Mouse (Mus musculus) small intestine, adult 2 months (tissue): ENCODE measurements around the gene Cdr2l. TPM values are rescaled to one million over a fixed set of nuclear protein-coding genes. Genes with fewer than 3 reads are reported as not detected.

Experiments used
- H3K27ac ChIP-seq: fragments of 200-500 bp; 2 replicates; pipeline ENCODE4 v1.5.1; 2012; ENCODE audit warnings: low read depth, low read length, control low read depth, inconsistent platforms; ENCODE audit not compliant: insufficient read depth
- H3K27me3 ChIP-seq: fragments of 200-500 bp; 2 replicates; pipeline ENCODE4 v1.6.1; 2012; ENCODE audit warnings: mild to moderate bottlenecking, moderate library complexity, low read length, inconsistent platforms; ENCODE audit not compliant: control insufficient read depth, insufficient read depth
- H3K36me3 ChIP-seq: fragments of 200-500 bp; 2 replicates; pipeline ENCODE4 v1.6.1; 2012; ENCODE audit warnings: mild to moderate bottlenecking, low read length, control low read depth, inconsistent platforms; ENCODE audit not compliant: control insufficient read depth, insufficient read depth
- H3K4me1 ChIP-seq: fragments of 200-500 bp; 2 replicates; pipeline ENCODE4 v1.6.1; 2012; ENCODE audit warnings: low read length, inconsistent platforms, mixed read lengths; ENCODE audit not compliant: control insufficient read depth, insufficient read depth, insufficient read length
- H3K4me3 ChIP-seq: fragments of 200-500 bp; 2 replicates; pipeline ENCODE4 v1.5.1; 2012; ENCODE audit warnings: low read depth, mild to moderate bottlenecking, control low read depth, inconsistent platforms, low read length, moderate library complexity
- CTCF ChIP-seq: fragments of 200-500 bp; IDR thresholded peaks from 2 replicates; pipeline ENCODE4 v1.5.1; 2012; ENCODE audit warnings: low read depth, mild to moderate bottlenecking, control low read depth, inconsistent platforms, low read length, moderate library complexity, mixed read lengths; ENCODE audit not compliant: insufficient replicate concordance, insufficient read length; ENCODE audit errors: extremely low read depth
- POLR2A ChIP-seq: fragments of 200-500 bp; IDR thresholded peaks from 2 replicates; pipeline ENCODE4 v1.6.1; 2012; ENCODE audit warnings: low read depth, mild to moderate bottlenecking, control low read depth, inconsistent platforms, low read length, moderate library complexity
- WGBS: fragments of 180-500 bp; shearing (Covaris S2); methylation state at CpG from one replicate; pipeline ENCODE4 v1.1.7; 2018; 5-methylcytosine and 5-hydroxymethylcytosine counted together
- polyA plus RNA-seq: library from polyadenylated mRNA; depleted of rRNA; stranded (reverse); fragments of >200 nt; gene quantifications from 2 replicates; pipeline ENCODE4 v1.2.3, GENCODE M21; 2012

Cdr2l gene
- polyA plus RNA-seq, 1 experiment, result 4.2 TPM

DNA sequence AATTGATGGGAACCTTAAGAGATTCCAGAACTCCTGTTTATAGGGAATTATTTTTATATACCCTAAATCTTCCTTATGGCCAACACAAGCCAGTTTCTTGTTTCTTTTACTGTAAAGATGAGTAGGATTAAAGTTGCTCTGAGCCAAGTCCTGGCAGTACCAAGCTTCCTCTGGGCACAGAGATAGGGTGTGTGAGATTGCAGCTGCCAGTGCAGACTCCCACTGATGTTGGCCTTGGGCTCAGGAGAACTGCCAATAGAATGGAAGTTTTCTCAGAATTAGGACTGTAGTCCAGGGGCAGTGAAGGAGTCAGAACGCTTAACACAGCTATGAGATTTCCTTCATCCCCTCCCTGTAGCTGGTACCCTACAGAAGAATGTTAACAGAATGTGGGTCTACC lies 39.6 kb downstream of the Cdr2l start:
- peaks cover 17% of the 10 kb centered on the region; the same call in 1 of the 2 replicates for H3K4me1 ChIP-seq
- H3K4me3 ChIP-seq, result no peak overlapping the region
- TF ChIP-seq CTCF, result no peak
- WGBS, result 34% methylated on average over 1 of the region's 1 CpGs
- peak overlapping the region; percentile 13; the same call in 1 of the 2 replicates for H3K27ac ChIP-seq
- no peaks in the 10 kb centered on the region for H3K27me3 ChIP-seq
- peaks cover 31% of the 10 kb centered on the region for H3K36me3 ChIP-seq

DNA sequence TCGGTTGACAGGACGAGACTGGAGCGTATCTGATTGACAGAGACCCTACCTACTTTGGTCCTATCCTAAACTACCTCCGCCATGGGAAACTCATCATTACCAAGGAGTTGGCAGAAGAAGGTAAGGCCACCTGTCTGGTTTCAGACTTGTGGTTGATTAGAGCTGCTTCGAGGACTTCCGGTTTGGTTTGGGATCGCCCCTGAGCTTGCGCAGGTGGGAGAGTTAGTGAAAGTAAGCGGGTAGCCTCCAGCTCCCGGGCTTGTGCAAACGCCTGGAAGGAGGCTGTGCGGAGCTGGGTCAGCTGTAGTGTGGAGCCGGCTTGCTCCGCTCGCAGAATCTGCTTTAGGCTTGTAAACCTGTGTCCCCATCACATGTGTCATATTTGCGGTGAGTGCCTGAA lies 40.3 kb downstream of the Cdr2l start:
- WGBS, result 85% methylated on average over 16 of the region's 16 CpGs
- TF ChIP-seq CTCF, result no peak
- no peak for TF ChIP-seq POLR2A

DNA sequence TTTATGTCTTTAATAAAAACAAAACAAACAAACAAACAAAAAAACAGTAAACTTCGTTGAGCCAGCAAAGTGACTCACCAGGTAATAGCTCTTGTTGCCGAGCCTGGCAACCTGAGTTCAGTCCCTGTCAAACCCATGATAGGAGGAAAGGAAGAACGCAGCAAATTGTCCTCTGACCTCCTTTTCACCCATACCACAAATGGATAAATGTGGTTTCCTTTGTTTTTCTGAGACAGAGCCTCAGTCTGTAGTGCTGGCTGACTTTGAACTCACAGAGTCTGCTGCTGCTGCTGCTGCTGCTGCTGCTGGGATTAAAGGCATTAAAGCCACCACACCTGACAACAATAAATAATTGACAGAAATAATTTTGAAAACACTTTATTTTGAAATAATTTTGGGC lies 41.4 kb downstream of the Cdr2l start:
- WGBS, result 82% methylated on average over 3 of the region's 3 CpGs
- H3K27ac ChIP-seq, result no peak overlapping the region

More for the DNA sequence above, 40.3 kb downstream of the Cdr2l start:
- H3K36me3 ChIP-seq, result peaks cover 32% of the 10 kb centered on the region
- H3K4me3 ChIP-seq, result no peak overlapping the region
- H3K4me1 ChIP-seq, result peaks cover 17% of the 10 kb centered on the region; the same call in 1 of the 2 replicates
- H3K27me3 ChIP-seq, result no peaks in the 10 kb centered on the region
- no peak overlapping the region for H3K27ac ChIP-seq

DNA sequence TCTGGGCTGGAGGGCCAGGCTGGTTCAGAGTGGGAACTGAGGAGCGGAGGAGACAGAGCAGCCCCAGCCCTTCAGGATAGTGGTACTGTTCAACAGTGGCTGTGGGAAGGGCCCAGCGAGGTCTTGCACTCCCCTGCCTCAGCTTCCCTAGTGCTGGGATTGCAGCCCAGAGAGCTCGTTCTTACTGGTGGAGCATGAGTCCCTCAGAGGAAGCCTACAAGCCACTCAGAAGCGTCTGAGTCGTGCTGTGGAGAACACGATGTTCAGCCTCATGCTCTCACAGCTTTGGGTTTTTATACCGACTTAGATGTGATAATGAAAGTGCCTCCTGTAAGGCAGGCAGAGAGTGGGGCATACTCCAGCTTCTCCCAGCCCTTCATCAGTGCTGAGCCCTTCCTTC lies 43.0 kb downstream of the Cdr2l start:
- Histone ChIP-seq H3K4me3 (no peak overlapping the region), H3K36me3 (peaks cover 39% of the 10 kb centered on the region), H3K27ac (no peak overlapping the region), H3K27me3 (no peaks in the 10 kb centered on the region), H3K4me1 (peaks cover 12% of the 10 kb centered on the region; the same call in 1 of the 2 replicates)
- no peak for TF ChIP-seq CTCF
- TF ChIP-seq POLR2A, result no peak
- WGBS, result 89% methylated on average over 7 of the region's 7 CpGs

More for the DNA sequence above, 41.4 kb downstream of the Cdr2l start:
- H3K27me3 ChIP-seq, result no peaks in the 10 kb centered on the region
- TF ChIP-seq CTCF, result no peak
- TF ChIP-seq POLR2A, result no peak
- no peak overlapping the region for H3K4me3 ChIP-seq
- peaks cover 30% of the 10 kb centered on the region for H3K36me3 ChIP-seq
- H3K4me1 ChIP-seq, result peaks cover 18% of the 10 kb centered on the region; the same call in 1 of the 2 replicates

DNA sequence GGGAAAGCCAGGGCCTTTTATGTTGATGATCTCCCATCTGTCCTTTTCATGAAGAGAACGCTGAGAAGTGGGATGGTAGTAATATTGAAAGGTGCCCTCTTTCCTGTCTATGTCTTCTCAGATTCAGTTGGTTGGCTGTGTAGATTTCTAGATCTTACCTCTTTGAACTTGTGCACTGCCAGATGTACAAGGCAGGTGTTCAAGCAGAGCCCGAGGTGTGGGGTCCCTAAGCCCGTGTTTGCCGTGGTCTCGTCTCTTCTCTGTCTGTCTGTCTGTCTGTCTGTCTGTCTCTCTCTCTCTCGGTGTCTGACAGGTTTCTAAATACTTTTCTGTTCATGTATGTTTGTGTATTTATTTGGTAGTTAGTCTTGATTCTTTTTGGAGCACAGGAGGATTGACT lies 44.0 kb downstream of the Cdr2l start:
- TF ChIP-seq CTCF (no peak), POLR2A (no peak)
- Histone ChIP-seq H3K27ac (no peak overlapping the region), H3K27me3 (no peaks in the 10 kb centered on the region), H3K36me3 (peaks cover 49% of the 10 kb centered on the region), H3K4me1 (peaks cover 12% of the 10 kb centered on the region; the same call in 1 of the 2 replicates), H3K4me3 (no peak overlapping the region)
- 93% methylated on average over 6 of the region's 6 CpGs for WGBS

DNA sequence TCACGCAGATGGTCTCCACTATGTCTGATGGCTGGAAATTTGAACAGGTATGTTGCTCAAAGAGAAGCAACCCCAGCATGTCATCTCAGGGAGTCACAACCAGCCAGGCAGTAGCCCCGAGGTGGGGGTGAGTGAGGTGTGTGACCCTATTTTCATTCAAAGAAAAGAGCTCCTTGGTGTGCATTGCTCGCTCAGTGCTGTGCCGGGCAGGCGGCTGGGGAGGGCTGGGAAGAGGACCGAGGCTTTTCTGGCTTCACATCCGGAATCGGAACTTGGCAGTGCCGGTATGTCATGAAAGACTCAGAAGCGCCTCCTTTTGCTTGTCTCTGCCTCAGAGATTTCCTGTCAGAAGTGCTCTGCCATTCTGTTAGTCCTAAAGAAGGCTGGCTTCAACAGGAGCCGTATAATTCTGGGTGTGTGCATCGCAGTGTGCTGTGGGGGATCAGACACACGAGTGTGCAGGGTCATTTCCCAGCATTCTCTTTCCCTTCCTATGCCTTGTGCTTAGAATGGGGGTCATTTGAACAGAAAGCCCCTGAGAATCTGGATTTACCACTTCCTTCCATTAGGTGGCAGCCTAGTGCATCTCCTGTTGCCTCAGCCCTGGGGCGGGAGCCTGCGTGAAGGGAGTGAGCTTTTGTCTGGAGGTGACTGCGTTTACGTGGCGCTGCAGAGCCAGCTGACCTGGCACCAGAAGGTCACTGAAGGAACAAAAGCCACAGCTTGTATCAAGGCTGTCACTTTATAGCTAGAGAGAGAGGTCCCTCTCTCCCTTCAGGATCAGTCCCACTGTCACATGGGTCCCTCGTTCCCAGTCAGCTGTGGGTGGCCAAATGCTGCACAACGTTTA lies 46.0 kb downstream of the Cdr2l start:
- 45% methylated on average over 20 of the region's 20 CpGs for WGBS
- peaks cover 8% of the 10 kb centered on the region; the same call in 1 of the 2 replicates for H3K4me1 ChIP-seq
- H3K36me3 ChIP-seq, result peaks cover 55% of the 10 kb centered on the region
- no peak overlapping the region for H3K4me3 ChIP-seq
- TF ChIP-seq CTCF (peak; percentile 69; the same call in 1 of the 2 replicates), POLR2A (no peak)
- H3K27ac ChIP-seq, result no peak overlapping the region; the same call in 1 of the 2 replicates
- H3K27me3 ChIP-seq, result no peaks in the 10 kb centered on the region

DNA sequence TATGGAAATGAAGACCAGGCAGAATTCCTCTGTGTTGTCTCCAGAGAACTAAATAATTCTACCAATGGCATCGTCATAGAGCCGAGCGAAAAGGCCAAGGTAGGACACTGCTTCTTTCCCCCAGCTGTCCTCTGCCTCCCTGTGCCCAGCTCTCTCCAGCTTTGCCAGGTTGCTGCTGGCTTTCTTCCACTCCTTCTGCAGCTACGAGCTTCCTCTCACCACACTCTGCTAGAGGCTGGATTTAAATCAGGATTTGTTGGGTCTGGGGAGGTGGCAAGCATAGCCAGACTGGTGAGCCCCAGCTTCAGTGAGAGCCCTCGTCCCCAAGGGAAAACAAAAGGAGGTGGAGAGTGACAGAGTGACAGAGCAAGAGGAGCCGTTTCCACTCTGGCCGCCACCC lies 47.6 kb downstream of the Cdr2l start:
- Histone ChIP-seq H3K36me3 (peaks cover 55% of the 10 kb centered on the region), H3K4me3 (no peak overlapping the region), H3K27ac (no peak overlapping the region), H3K27me3 (no peaks in the 10 kb centered on the region), H3K4me1 (peaks cover 16% of the 10 kb centered on the region; the same call in 1 of the 2 replicates)
- WGBS, result 87% methylated on average over 7 of the region's 7 CpGs
- TF ChIP-seq CTCF, result no peak
- TF ChIP-seq POLR2A, result no peak
